Mouse (Mus musculus) heart, embryonic 15.5 days (tissue): ENCODE data around the gene Snai3. TPM values are rescaled to one million over a fixed set of nuclear protein-coding genes. Genes with fewer than 3 reads are reported as not detected.

Source experiments
- ATAC-seq: fragments of 200-750 bp; cut with Nextera tagmentation; replicated peaks from 2 replicates; pipeline ENCODE4 v1.8.0; 2017; ENCODE audit warnings: low read depth, moderate TSS enrichment; ENCODE audit not compliant: insufficient number of reproducible peaks, insufficient read depth, low FRiP score
- H3K27ac ChIP-seq: fragments of 300-500 bp; sonication (generic); 2 replicates; pipeline ENCODE4 v1.5.1; 2015; ENCODE audit warnings: mild to moderate bottlenecking, inconsistent platforms
- H3K27me3 ChIP-seq: fragments of 300-500 bp; sonication (generic); 2 replicates; pipeline ENCODE4 v1.6.1; 2015; ENCODE audit warnings: inconsistent platforms
- H3K36me3 ChIP-seq: fragments of 300-500 bp; sonication (generic); 2 replicates; pipeline ENCODE4 v1.6.1; 2015; ENCODE audit warnings: mild to moderate bottlenecking, inconsistent platforms
- H3K4me1 ChIP-seq: fragments of 300-500 bp; sonication (generic); replicated peaks from 2 replicates; pipeline ENCODE4 v1.6.1; 2015; ENCODE audit warnings: inconsistent platforms
- H3K4me2 ChIP-seq: fragments of 300-500 bp; sonication (generic); 2 replicates; pipeline ENCODE4 v1.6.1; 2015; ENCODE audit warnings: inconsistent platforms, mild to moderate bottlenecking, moderate library complexity
- H3K4me3 ChIP-seq: fragments of 300-500 bp; sonication (generic); 2 replicates; pipeline ENCODE4 v1.5.1; 2015; ENCODE audit warnings: mild to moderate bottlenecking, inconsistent platforms
- H3K9ac ChIP-seq: fragments of 300-500 bp; sonication (generic); 2 replicates; pipeline ENCODE4 v1.6.1; 2015; ENCODE audit warnings: mild to moderate bottlenecking, inconsistent platforms
- H3K9me3 ChIP-seq: fragments of 300-500 bp; sonication (generic); replicated peaks from 2 replicates; pipeline ENCODE4 v1.6.1; 2016; ENCODE audit warnings: inconsistent platforms
- WGBS: fragments of 180-500 bp; shearing (Covaris S2); methylation state at CpG from one replicate; pipeline ENCODE4 v1.1.7; 2015; ENCODE audit warnings: mixed read lengths; 5-methylcytosine and 5-hydroxymethylcytosine counted together
- polyA plus RNA-seq: library from polyadenylated mRNA; unstranded; fragments of >200 nt; fragmentation: Nextera tagmentation; extraction: Ambion mirVana; gene quantifications from 2 replicates; pipeline ENCODE4 v1.2.1, GENCODE M21; 2015

Snai3 gene
- 2.0 and 2.5 TPM in 2 replicates for polyA plus RNA-seq

GRCm38 (mm10) chr8:122460524-122461472, at the start of gene Snai3:
TSS of gene Snai3 (minus strand) at chr8:122460733.
- Histone ChIP-seq H3K27ac (no peak within 1 kb of the TSS), H3K27me3 (peaks cover 23% of the 10 kb centered on the region), H3K36me3 (no peaks in the 10 kb centered on the region; the same call in 1 of the 2 replicates), H3K9me3 (no peaks in the 10 kb centered on the region), H3K4me3 (peak within 1 kb of the TSS; percentile 50), H3K9ac (peak within 1 kb of the TSS; percentile 59), H3K4me2 (peak within 1 kb of the TSS; percentile 91), H3K4me1 (peaks cover 39% of the 10 kb centered on the region)
- ATAC-seq = peak; percentile 82
- 5% methylated on average over 56 of the region's 56 CpGs for WGBS

- 26% methylated on average over 10 of the region's 10 CpGs for WGBS
- ATAC-seq = peak; percentile 34; the same call in 1 of the 2 replicates
Observed at GRCm38 (mm10) chr8:122500856-122501255, 40.3 kb upstream of the Snai3 start.

GRCm38 (mm10) chr8:122497912-122498311, 37.4 kb upstream of the Snai3 start:
- H3K36me3 ChIP-seq = peaks cover 50% of the 10 kb centered on the region
- WGBS = 68% methylated on average over 17 of the region's 17 CpGs
- H3K4me2 ChIP-seq = no peak overlapping the region

More at GRCm38 (mm10) chr8:122500856-122501255, 40.3 kb upstream of the Snai3 start:
- peaks cover 26% of the 10 kb centered on the region for H3K36me3 ChIP-seq
- H3K4me1 ChIP-seq = peaks cover 6% of the 10 kb centered on the region; the same call in 1 of the 2 replicates
- H3K27me3 ChIP-seq = no peaks in the 10 kb centered on the region
- H3K9me3 ChIP-seq = no peaks in the 10 kb centered on the region
- no peak overlapping the region for H3K4me2 ChIP-seq
- H3K27ac ChIP-seq = no peak overlapping the region
- no peak overlapping the region for H3K4me3 ChIP-seq
- no peak overlapping the region for H3K9ac ChIP-seq

GRCm38 (mm10) chr8:122497016-122497734, 36.6 kb upstream of the Snai3 start:
- ATAC-seq = peak; percentile 8; the same call in 1 of the 2 replicates
- H3K4me3 ChIP-seq = no peak overlapping the region
- no peaks in the 10 kb centered on the region for H3K27me3 ChIP-seq
- peaks cover 6% of the 10 kb centered on the region; the same call in 1 of the 2 replicates for H3K4me1 ChIP-seq
- peak overlapping the region; percentile 44 for H3K27ac ChIP-seq
- H3K9me3 ChIP-seq = no peaks in the 10 kb centered on the region
- H3K9ac ChIP-seq = no peak overlapping the region
- WGBS = 75% methylated on average over 12 of the region's 12 CpGs
- peaks cover 53% of the 10 kb centered on the region for H3K36me3 ChIP-seq
- H3K4me2 ChIP-seq = no peak overlapping the region

More at GRCm38 (mm10) chr8:122497912-122498311, 37.4 kb upstream of the Snai3 start:
- Histone ChIP-seq H3K4me1 (peaks cover 6% of the 10 kb centered on the region; the same call in 1 of the 2 replicates), H3K4me3 (no peak overlapping the region), H3K9ac (no peak overlapping the region), H3K9me3 (no peaks in the 10 kb centered on the region), H3K27ac (peak overlapping the region; percentile 44), H3K27me3 (no peaks in the 10 kb centered on the region)
- no peak for ATAC-seq

- H3K27me3 ChIP-seq = no peaks in the 10 kb centered on the region
- H3K4me1 ChIP-seq = no peaks in the 10 kb centered on the region
- 94% methylated on average over 9 of the region's 9 CpGs for WGBS
- no peak overlapping the region for H3K4me2 ChIP-seq
- H3K36me3 ChIP-seq = peaks cover 75% of the 10 kb centered on the region
- no peak overlapping the region for H3K9ac ChIP-seq
- no peak for ATAC-seq
- H3K4me3 ChIP-seq = no peak overlapping the region
- H3K27ac ChIP-seq = no peak overlapping the region
- no peaks in the 10 kb centered on the region for H3K9me3 ChIP-seq
Observed at GRCm38 (mm10) chr8:122488387-122488786, 27.9 kb upstream of the Snai3 start.

GRCm38 (mm10) chr8:122484831-122485230, 24.3 kb upstream of the Snai3 start:
- no peaks in the 10 kb centered on the region for H3K4me1 ChIP-seq
- H3K27me3 ChIP-seq = no peaks in the 10 kb centered on the region
- no peak for ATAC-seq
- H3K9me3 ChIP-seq = no peaks in the 10 kb centered on the region
- H3K27ac ChIP-seq = no peak overlapping the region
- no peak overlapping the region for H3K4me3 ChIP-seq
- H3K4me2 ChIP-seq = no peak overlapping the region
- no peak overlapping the region for H3K9ac ChIP-seq
- H3K36me3 ChIP-seq = peaks cover 89% of the 10 kb centered on the region
- WGBS = 84% methylated on average over 12 of the region's 12 CpGs

- Histone ChIP-seq H3K9me3 (no peaks in the 10 kb centered on the region), H3K27me3 (no peaks in the 10 kb centered on the region), H3K27ac (no peak overlapping the region), H3K4me2 (no peak overlapping the region), H3K4me1 (no peaks in the 10 kb centered on the region), H3K36me3 (peaks cover 89% of the 10 kb centered on the region), H3K9ac (no peak overlapping the region), H3K4me3 (no peak overlapping the region)
- WGBS = 93% methylated on average over 7 of the region's 7 CpGs
- no peak for ATAC-seq
Observed at GRCm38 (mm10) chr8:122483877-122484276, 23.3 kb upstream of the Snai3 start.

GRCm38 (mm10) chr8:122482448-122482847, 21.9 kb upstream of the Snai3 start:
- Histone ChIP-seq H3K9ac (no peak overlapping the region), H3K27ac (no peak overlapping the region), H3K9me3 (no peaks in the 10 kb centered on the region), H3K36me3 (peaks cover 91% of the 10 kb centered on the region), H3K4me1 (no peaks in the 10 kb centered on the region), H3K4me3 (no peak overlapping the region), H3K4me2 (no peak overlapping the region), H3K27me3 (no peaks in the 10 kb centered on the region)
- WGBS = 89% methylated on average over 8 of the region's 8 CpGs
- ATAC-seq = no peak

GRCm38 (mm10) chr8:122475580-122476320, 15.2 kb upstream of the Snai3 start, which contains the start of the genes Rnf166 and Ctu2:
TSS of gene Rnf166 (minus strand) at chr8:122476064.
TSS of gene Ctu2 (plus strand) at chr8:122476143.
- peak within 1 kb of the TSS; percentile 86 for H3K27ac ChIP-seq
- no peaks in the 10 kb centered on the region for H3K9me3 ChIP-seq
- H3K4me3 ChIP-seq = peak within 1 kb of the TSS; percentile 98
- peaks cover 39% of the 10 kb centered on the region for H3K36me3 ChIP-seq
- peak within 1 kb of the TSS; percentile 88 for H3K4me2 ChIP-seq
- ATAC-seq = peak; percentile 88
- no peaks in the 10 kb centered on the region for H3K27me3 ChIP-seq
- peak within 1 kb of the TSS; percentile 97 for H3K9ac ChIP-seq
- whole genome bisulfite sequencing = under 1% methylated on average over 98 of the region's 103 CpGs
- H3K4me1 ChIP-seq = peaks cover 32% of the 10 kb centered on the region

- H3K4me3 ChIP-seq = peak overlapping the region; percentile 98
- peak; percentile 29; the same call in 1 of the 2 replicates for ATAC-seq
- 4% methylated on average over 16 of the region's 16 CpGs for WGBS
- H3K27ac ChIP-seq = peak overlapping the region; percentile 86
- H3K4me1 ChIP-seq = peaks cover 32% of the 10 kb centered on the region
- H3K9me3 ChIP-seq = no peaks in the 10 kb centered on the region
- H3K27me3 ChIP-seq = no peaks in the 10 kb centered on the region
- H3K4me2 ChIP-seq = peak overlapping the region; percentile 88
- peaks cover 34% of the 10 kb centered on the region for H3K36me3 ChIP-seq
- peak overlapping the region; percentile 97 for H3K9ac ChIP-seq
Observed at GRCm38 (mm10) chr8:122474951-122475560, 14.5 kb upstream of the Snai3 start.
